Mouse (Mus musculus): ENCODE data around the gene Ablim1.

DNA sequence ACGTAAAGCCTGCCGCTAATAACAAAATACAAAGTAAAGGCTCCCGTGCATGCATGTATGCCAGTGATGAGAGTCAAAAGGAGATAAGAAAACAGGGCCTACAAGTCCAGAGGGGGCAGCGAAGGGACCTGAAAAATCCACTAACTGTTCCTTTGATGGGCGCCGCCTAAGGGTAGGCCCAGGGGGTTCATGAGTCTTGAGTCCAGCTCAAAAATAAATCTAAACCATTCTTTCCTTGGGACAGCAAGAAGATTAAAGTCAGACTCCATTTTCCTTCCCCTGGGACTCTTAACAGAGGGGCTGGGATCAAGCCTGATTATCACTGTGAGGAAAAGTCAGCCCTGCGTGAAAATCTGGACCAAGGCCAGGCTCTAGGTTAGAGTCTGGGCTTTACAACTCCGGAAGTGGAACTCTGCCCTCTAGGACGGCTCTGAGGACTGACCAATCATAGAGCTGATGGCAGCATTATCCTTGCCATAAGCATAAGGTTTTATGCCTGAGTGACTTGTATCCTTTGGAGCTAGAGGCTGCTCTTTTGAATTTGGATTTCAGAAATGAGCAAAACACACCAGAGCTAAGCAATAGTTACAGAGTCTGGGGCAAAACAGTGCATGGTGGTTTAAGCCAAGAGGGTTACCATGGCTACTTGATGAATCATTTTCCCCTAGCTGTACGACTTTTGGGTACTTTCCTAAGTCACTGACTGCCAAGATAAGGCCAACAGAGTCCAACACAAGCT lies 235.7 kb downstream of the Ablim1 start:
- TF ChIP-seq POLR2A (IDR thresholded peaks at IDR 0.05; ENCODE audit: insufficient read depth, low read depth, low read length) (no peak), CTCF (IDR thresholded peaks at IDR 0.05; ENCODE audit: insufficient read depth, low read depth, low read length) (no peak)
